Mouse (Mus musculus) thymus, adult 2 months (tissue): Measurements from ENCODE around the gene Btbd16. TPM values are rescaled to one million over a fixed set of nuclear protein-coding genes. Genes with fewer than 3 reads are reported as not detected.
A peak's percentile ranks its signal among the peaks of the same experiment; 100 is the strongest.

Source experiments
- DNase-seq: peaks from one replicate; pipeline ENCODE4 v3.0.0; 2021
- H3K27ac ChIP-seq: fragments of 200-500 bp; 2 replicates; pipeline ENCODE4 v1.5.1; 2012; ENCODE audit warnings: low read length, control low read depth; ENCODE audit not compliant: control insufficient read depth, insufficient read depth
- H3K27me3 ChIP-seq: fragments of 200-500 bp; 2 replicates; pipeline ENCODE4 v1.6.1; 2012; ENCODE audit warnings: mild to moderate bottlenecking, low read length, moderate library complexity, mixed read lengths; ENCODE audit not compliant: control insufficient read depth, insufficient read depth
- H3K36me3 ChIP-seq: fragments of 200-500 bp; 2 replicates; pipeline ENCODE4 v1.6.1; 2012; ENCODE audit warnings: mild to moderate bottlenecking, low read length, moderate library complexity; ENCODE audit not compliant: control insufficient read depth, insufficient read depth
- H3K4me1 ChIP-seq: fragments of 200-500 bp; replicated peaks from 2 replicates; pipeline ENCODE4 v1.6.1; 2012; ENCODE audit warnings: low read length; ENCODE audit not compliant: control insufficient read depth, insufficient read depth
- H3K4me3 ChIP-seq: fragments of 200-500 bp; 2 replicates; pipeline ENCODE4 v1.5.1; 2012; ENCODE audit warnings: mild to moderate bottlenecking, low read length, control low read depth, moderate library complexity; ENCODE audit not compliant: control insufficient read depth, insufficient read depth
- CTCF ChIP-seq: fragments of 200-500 bp; IDR thresholded peaks from 2 replicates; pipeline ENCODE4 v1.5.1; 2012; ENCODE audit warnings: mild to moderate bottlenecking, control low read depth, low read length, moderate library complexity, borderline replicate concordance; ENCODE audit not compliant: control insufficient read depth, poor library complexity, insufficient read depth; ENCODE audit errors: extremely low read depth
- POLR2A ChIP-seq: fragments of 200-500 bp; IDR thresholded peaks from 2 replicates; pipeline ENCODE4 v1.6.1; 2012; ENCODE audit warnings: mild to moderate bottlenecking, low read length, control low read depth, moderate library complexity; ENCODE audit not compliant: control insufficient read depth, poor library complexity, insufficient read depth; ENCODE audit errors: extremely low read depth
- WGBS: fragments of 180-500 bp; shearing (Covaris S2); methylation state at CpG from one replicate; pipeline ENCODE4 v1.1.7; 2018; 5-methylcytosine and 5-hydroxymethylcytosine counted together
- polyA plus RNA-seq: library from polyadenylated mRNA; depleted of rRNA; stranded (reverse); fragments of >200 nt; gene quantifications from 2 replicates; pipeline ENCODE4 v1.2.3, GENCODE M21; 2012; rRNA removed

The Btbd16 gene
- polyA plus RNA-seq, result 0.13 and 0.15 TPM in 2 replicates

DNA sequence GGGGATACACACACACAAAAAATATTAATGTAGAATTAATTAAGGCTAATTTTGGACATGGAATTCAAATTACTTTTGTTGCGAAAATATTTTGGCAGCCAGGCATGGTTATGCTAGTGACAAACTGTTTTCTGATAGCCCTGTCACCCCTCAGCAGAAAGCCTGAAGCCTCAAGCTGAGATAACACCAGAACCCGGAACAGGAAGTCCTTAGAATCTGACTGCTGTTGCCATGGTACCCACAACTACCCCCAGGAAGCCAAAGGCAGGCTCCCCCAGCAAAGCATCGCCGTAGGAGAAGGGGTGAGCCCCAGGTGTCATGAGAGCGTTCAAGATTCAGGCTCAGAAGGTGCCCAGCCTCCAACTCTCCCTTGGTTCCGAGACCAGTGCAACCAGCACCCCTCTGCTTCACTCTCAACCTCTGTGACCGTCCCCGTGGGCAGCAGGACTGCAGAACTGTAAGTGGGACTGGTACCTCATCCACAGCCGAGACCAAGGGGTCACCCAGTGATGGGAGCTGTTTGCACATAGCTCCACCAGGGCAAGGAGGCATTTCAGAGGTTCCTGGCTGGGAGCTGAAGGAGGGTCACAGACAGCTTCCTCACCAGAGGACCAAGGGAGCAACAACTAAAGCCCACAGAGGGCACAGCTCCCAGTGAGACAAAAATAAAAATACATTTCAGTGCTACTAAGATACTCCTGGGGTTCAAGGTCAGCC lies at the start of gene Btbd16:
TSS of gene Btbd16 (plus strand) at position 156 of the 717 bp plus-strand sequence.
- no peak within 1 kb of the TSS for H3K27ac ChIP-seq
- no peak within 1 kb of the TSS for H3K4me3 ChIP-seq
- peaks cover 8% of the 10 kb centered on the region for H3K4me1 ChIP-seq
- peak; percentile 34 for DNase-seq
- TF ChIP-seq POLR2A (no peak), CTCF (no peak)
- no peaks in the 10 kb centered on the region for H3K27me3 ChIP-seq
- no peaks in the 10 kb centered on the region for H3K36me3 ChIP-seq
- 44% methylated on average over 9 of the region's 9 CpGs for WGBS

DNA sequence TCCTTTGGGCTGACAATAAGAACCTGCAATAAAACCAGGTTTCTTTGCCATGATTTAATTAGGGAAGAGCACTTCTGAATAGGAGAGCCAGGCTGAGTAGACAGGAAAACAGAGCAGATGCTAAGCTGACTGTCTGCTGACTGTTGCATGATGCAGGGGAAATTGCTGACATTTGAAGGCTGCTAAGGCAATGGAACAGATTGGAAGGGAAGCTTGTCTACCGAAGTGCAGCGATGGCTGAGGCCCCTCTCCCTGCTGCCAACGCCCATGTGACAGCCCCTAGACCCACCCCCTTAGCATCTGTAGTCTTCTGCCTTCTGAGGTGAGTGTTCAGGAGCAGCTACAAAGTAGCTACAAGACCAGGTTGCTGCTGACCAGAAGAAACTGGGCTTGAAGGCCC lies 47.7 kb upstream of the Btbd16 start:
- H3K27ac ChIP-seq, result no peak overlapping the region
- no peak for TF ChIP-seq CTCF
- no peak for TF ChIP-seq POLR2A
- no peaks in the 10 kb centered on the region for H3K36me3 ChIP-seq
- H3K27me3 ChIP-seq, result no peaks in the 10 kb centered on the region
- DNase-seq, result no peak
- H3K4me1 ChIP-seq, result peaks cover 11% of the 10 kb centered on the region
- no peak overlapping the region for H3K4me3 ChIP-seq
- 67% methylated on average over 3 of the region's 3 CpGs for WGBS

DNA sequence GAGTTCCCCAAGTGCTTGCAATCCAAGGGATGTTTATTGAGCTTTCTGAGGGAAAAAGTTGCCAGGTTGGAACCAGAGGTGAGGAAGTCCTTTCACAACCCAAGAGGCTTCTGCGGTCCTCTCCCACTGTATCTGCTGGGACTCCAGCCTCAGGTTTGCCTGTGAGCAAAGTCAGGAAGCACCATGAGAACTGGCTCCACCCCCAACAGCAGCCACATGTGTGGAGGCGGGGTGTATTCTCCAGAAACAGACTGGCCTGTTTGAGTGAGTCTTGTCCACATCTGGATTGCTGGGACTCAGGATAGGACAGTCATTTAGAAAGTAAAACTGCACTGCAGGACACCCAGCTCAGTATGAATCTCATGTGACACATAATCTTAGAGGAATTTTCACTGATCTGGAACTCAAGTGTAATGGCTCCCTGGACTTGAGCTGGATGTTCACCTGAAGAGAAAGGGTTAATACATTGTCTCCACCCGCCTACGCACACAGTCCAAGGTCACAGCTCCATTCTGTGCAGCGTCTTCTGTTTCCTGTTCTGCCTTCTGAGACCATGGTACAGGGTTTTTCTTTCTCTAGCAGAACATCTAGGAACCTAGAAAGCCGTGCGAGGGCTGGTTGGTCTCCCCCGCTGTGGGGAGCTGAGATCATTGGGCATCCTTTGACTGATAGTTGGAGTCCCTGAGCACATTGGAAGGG lies 47.0 kb upstream of the Btbd16 start:
- Histone ChIP-seq H3K27ac (no peak overlapping the region), H3K4me3 (no peak overlapping the region), H3K4me1 (peaks cover 11% of the 10 kb centered on the region), H3K27me3 (no peaks in the 10 kb centered on the region), H3K36me3 (no peaks in the 10 kb centered on the region)
- TF ChIP-seq CTCF, result no peak
- TF ChIP-seq POLR2A, result no peak
- DNase-seq, result no peak
- 57% methylated on average over 8 of the region's 8 CpGs for WGBS

DNA sequence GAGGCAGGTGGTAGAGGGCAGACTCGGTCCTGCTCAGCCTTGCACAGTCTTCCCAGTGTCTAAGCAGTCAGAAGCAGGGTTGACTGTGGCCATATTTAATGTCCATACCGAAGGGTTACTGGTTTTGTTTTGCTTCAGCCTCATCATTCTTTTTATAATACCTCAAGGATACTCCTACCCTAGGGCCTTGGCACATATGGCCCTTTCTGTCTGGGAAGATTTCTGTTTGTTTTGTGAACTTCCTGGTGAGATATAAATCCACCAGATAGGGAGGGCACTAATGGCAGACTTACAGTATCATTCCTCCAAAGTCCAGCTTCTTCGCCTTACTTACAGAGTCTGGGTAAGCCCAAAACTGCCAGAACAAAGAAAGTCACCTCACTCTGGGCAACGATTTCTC lies 46.3 kb upstream of the Btbd16 start:
- Histone ChIP-seq H3K27me3 (no peaks in the 10 kb centered on the region), H3K4me3 (no peak overlapping the region), H3K36me3 (no peaks in the 10 kb centered on the region), H3K27ac (no peak overlapping the region), H3K4me1 (peaks cover 11% of the 10 kb centered on the region)
- no peak for DNase-seq
- TF ChIP-seq CTCF, result no peak
- TF ChIP-seq POLR2A, result no peak
- 90% methylated on average over 4 of the region's 4 CpGs for WGBS

DNA sequence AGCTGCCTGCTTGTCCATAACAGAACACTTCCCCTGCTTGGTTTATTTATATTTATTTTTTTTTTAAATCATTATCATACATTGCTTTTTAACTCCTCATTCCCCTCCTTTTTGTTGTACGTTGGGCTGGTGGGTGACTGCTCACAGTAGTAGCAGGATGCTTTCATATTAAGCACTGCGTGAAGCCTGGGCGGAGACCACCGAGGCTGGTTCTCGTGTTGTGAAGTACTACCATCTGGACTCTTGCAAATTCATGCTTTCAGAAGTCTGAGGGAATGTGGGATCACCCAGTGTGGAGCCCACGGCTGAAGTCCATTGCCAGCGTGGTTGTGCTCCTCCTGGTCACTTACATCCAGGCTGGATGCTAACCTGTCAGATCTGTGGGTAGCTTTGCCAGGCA lies 42.1 kb upstream of the Btbd16 start:
- H3K27ac ChIP-seq, result no peak overlapping the region
- no peak for DNase-seq
- H3K36me3 ChIP-seq, result no peaks in the 10 kb centered on the region
- no peak for TF ChIP-seq POLR2A
- no peak for TF ChIP-seq CTCF
- peaks cover 4% of the 10 kb centered on the region for H3K4me1 ChIP-seq
- no peaks in the 10 kb centered on the region for H3K27me3 ChIP-seq
- WGBS, result 97% methylated on average over 7 of the region's 7 CpGs
- no peak overlapping the region for H3K4me3 ChIP-seq

DNA sequence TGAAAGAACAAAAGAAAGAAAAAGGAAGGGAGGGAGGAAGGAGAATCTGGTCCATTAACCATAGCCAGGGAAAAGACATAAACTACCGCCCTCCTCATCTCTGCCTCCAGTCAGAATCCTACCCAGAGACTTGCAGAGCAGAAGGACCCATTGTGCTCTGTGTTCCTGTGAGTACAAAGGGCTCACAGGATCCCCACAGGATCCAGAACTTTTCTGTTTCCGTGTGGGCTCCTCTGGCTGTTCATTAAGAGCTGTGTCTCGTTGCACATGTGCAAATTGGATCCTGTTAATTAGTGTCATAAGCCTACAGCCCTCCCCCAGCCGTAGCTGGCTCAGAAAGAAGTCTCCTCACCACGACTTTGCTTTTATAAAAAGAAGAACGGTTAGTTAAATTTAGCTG lies 41.0 kb upstream of the Btbd16 start:
- no peaks in the 10 kb centered on the region for H3K36me3 ChIP-seq
- no peaks in the 10 kb centered on the region for H3K27me3 ChIP-seq
- TF ChIP-seq POLR2A (no peak), CTCF (no peak)
- no peak for DNase-seq
- no peak overlapping the region for H3K4me3 ChIP-seq
- no peaks in the 10 kb centered on the region for H3K4me1 ChIP-seq
- 79% methylated on average over 6 of the region's 6 CpGs for WGBS
- no peak overlapping the region for H3K27ac ChIP-seq
